Mouse (Mus musculus) stomach, embryonic 14.5 days (tissue): Measurements from ENCODE around the gene Fer. TPM values are rescaled to one million over a fixed set of nuclear protein-coding genes. Genes with fewer than 3 reads are reported as not detected.

Experiments
- ATAC-seq: fragments of 200-750 bp; cut with Nextera tagmentation; 2 replicates; pipeline ENCODE4 v1.8.0; 2017; ENCODE audit warnings: low read depth, moderate TSS enrichment; ENCODE audit not compliant: insufficient number of reproducible peaks, insufficient read depth, low FRiP score
- H3K27ac ChIP-seq: fragments of 300-500 bp; sonication (generic); 2 replicates; pipeline ENCODE4 v1.5.1; 2014; ENCODE audit warnings: mild to moderate bottlenecking, low read length, moderate library complexity, mixed read lengths
- H3K27me3 ChIP-seq: fragments of 300-500 bp; sonication (generic); 2 replicates; pipeline ENCODE4 v1.6.1; 2014; ENCODE audit warnings: low read length, control low read depth, mixed read lengths; ENCODE audit not compliant: control insufficient read depth, insufficient read depth
- H3K36me3 ChIP-seq: fragments of 300-500 bp; sonication (generic); 2 replicates; pipeline ENCODE4 v1.6.1; 2014; ENCODE audit warnings: mild to moderate bottlenecking, control low read depth, low read length, moderate library complexity, mixed read lengths; ENCODE audit not compliant: control insufficient read depth, insufficient read depth
- H3K4me1 ChIP-seq: fragments of 300-500 bp; sonication (generic); 2 replicates; pipeline ENCODE4 v1.6.1; 2014; ENCODE audit warnings: low read length, control low read depth, mixed read lengths; ENCODE audit not compliant: control insufficient read depth, insufficient read depth
- H3K4me2 ChIP-seq: fragments of 300-500 bp; sonication (generic); replicated peaks from 2 replicates; pipeline ENCODE4 v1.6.1; 2014; ENCODE audit warnings: low read depth, low read length, control low read depth
- H3K4me3 ChIP-seq: fragments of 300-500 bp; sonication (generic); 2 replicates; pipeline ENCODE4 v1.5.1; 2014; ENCODE audit warnings: low read depth, low read length, control low read depth
- H3K9ac ChIP-seq: fragments of 300-500 bp; sonication (generic); replicated peaks from 2 replicates; pipeline ENCODE4 v1.6.1; 2014; ENCODE audit warnings: low read depth, mild to moderate bottlenecking, control low read depth, low read length, moderate library complexity, mixed read lengths
- H3K9me3 ChIP-seq: fragments of 300-500 bp; sonication (generic); 2 replicates; pipeline ENCODE4 v1.6.1; 2016; ENCODE audit warnings: low read depth, low read length, control low read depth; ENCODE audit not compliant: control insufficient read depth
- WGBS: fragments of 180-500 bp; shearing (Covaris S2); extraction: QIAGEN DNeasy Blood & Tissue Kit; methylation state at CpG from one replicate; pipeline ENCODE4 v1.1.7; 2014; 5-methylcytosine and 5-hydroxymethylcytosine counted together
- polyA plus RNA-seq: library from polyadenylated mRNA; unstranded; fragments of >200 nt; fragmentation: Nextera tagmentation; extraction: Ambion mirVana; gene quantifications from 2 replicates; pipeline ENCODE4 v1.2.1, GENCODE M21; 2014

Gene Fer
- polyA plus RNA-seq, 1 experiment from 2014 or later, result 34.3 TPM

- Histone ChIP-seq H3K4me3 (no peak overlapping the region), H3K4me2 (peak overlapping the region; percentile 52; the same call in 1 of the 2 replicates)
Measured at GRCm38 (mm10) chr17:63850016-63850415, 12.8 kb upstream of the Fer start.

GRCm38 (mm10) chr17:63857023-63857544, 5.8 kb upstream of the Fer start:
- no peak for ATAC-seq
- H3K4me2 ChIP-seq, result no peak overlapping the region
- no peak overlapping the region for H3K4me3 ChIP-seq
- H3K27ac ChIP-seq, result no peak overlapping the region
- H3K9ac ChIP-seq, result no peak overlapping the region
- WGBS, result 91% methylated on average over 7 of the region's 7 CpGs
- no peaks in the 10 kb centered on the region for H3K9me3 ChIP-seq
- no peaks in the 10 kb centered on the region for H3K4me1 ChIP-seq
- no peaks in the 10 kb centered on the region for H3K27me3 ChIP-seq
- no peaks in the 10 kb centered on the region for H3K36me3 ChIP-seq

More at GRCm38 (mm10) chr17:63850016-63850415, 12.8 kb upstream of the Fer start:
- Histone ChIP-seq H3K9ac (no peak overlapping the region), H3K4me1 (no peaks in the 10 kb centered on the region), H3K36me3 (no peaks in the 10 kb centered on the region), H3K9me3 (no peaks in the 10 kb centered on the region), H3K27ac (no peak overlapping the region), H3K27me3 (no peaks in the 10 kb centered on the region)
- ATAC-seq, result no peak
- 86% methylated on average over 9 of the region's 9 CpGs for WGBS

GRCm38 (mm10) chr17:63860988-63861387, 1.9 kb upstream of the Fer start:
- H3K4me2 ChIP-seq, result no peak overlapping the region
- 38% methylated on average over 4 of the region's 4 CpGs for WGBS
- no peak overlapping the region for H3K27ac ChIP-seq

GRCm38 (mm10) chr17:63862399-63862798, 463 bp upstream of the Fer start:
- H3K4me1 ChIP-seq, result no peaks in the 10 kb centered on the region
- no peaks in the 10 kb centered on the region for H3K36me3 ChIP-seq
- 0 out of 2 replicates have a peak overlapping the region, but pooled peaks have one; percentile 80 for H3K4me2 ChIP-seq
- whole genome bisulfite sequencing, result 49% methylated on average over 3 of the region's 3 CpGs
- H3K27ac ChIP-seq, result no peak overlapping the region
- H3K27me3 ChIP-seq, result no peaks in the 10 kb centered on the region
- H3K9ac ChIP-seq, result no peak overlapping the region
- no peak for ATAC-seq
- H3K4me3 ChIP-seq, result no peak overlapping the region
- no peaks in the 10 kb centered on the region for H3K9me3 ChIP-seq

More at GRCm38 (mm10) chr17:63860988-63861387, 1.9 kb upstream of the Fer start:
- H3K4me1 ChIP-seq, result no peaks in the 10 kb centered on the region
- no peak overlapping the region for H3K9ac ChIP-seq
- H3K4me3 ChIP-seq, result no peak overlapping the region
- no peak for ATAC-seq
- no peaks in the 10 kb centered on the region for H3K36me3 ChIP-seq
- H3K9me3 ChIP-seq, result no peaks in the 10 kb centered on the region
- H3K27me3 ChIP-seq, result no peaks in the 10 kb centered on the region

GRCm38 (mm10) chr17:63863647-63864149, 836 bp downstream of the Fer start, which contains the start of gene A930002H24Rik:
Gene A930002H24Rik (minus strand): TSS chr17:63863791.
- peak within 1 kb of the TSS; percentile 62 for H3K9ac ChIP-seq
- H3K4me1 ChIP-seq, result no peaks in the 10 kb centered on the region
- peak within 1 kb of the TSS; percentile 61; the same call in 1 of the 2 replicates for H3K27ac ChIP-seq
- H3K36me3 ChIP-seq, result no peaks in the 10 kb centered on the region
- ATAC-seq, result peak; percentile 99
- H3K9me3 ChIP-seq, result no peaks in the 10 kb centered on the region
- no peaks in the 10 kb centered on the region for H3K27me3 ChIP-seq
- under 1% methylated on average over 54 of the region's 55 CpGs for WGBS
- peak within 1 kb of the TSS; percentile 89 for H3K4me3 ChIP-seq
- H3K4me2 ChIP-seq, result peak within 1 kb of the TSS; percentile 83

- H3K9ac ChIP-seq, result peak overlapping the region; percentile 62
- WGBS, result under 1% methylated on average over 44 of the region's 48 CpGs
- peak; percentile 62 for ATAC-seq
- no peaks in the 10 kb centered on the region for H3K36me3 ChIP-seq
- H3K9me3 ChIP-seq, result no peaks in the 10 kb centered on the region
- no peaks in the 10 kb centered on the region for H3K27me3 ChIP-seq
- H3K4me1 ChIP-seq, result no peaks in the 10 kb centered on the region
- peak overlapping the region; percentile 83 for H3K4me2 ChIP-seq
- H3K4me3 ChIP-seq, result peak overlapping the region; percentile 89
- peak overlapping the region; percentile 61; the same call in 1 of the 2 replicates for H3K27ac ChIP-seq
Measured at GRCm38 (mm10) chr17:63864171-63864571, 1.3 kb downstream of the Fer start.

- WGBS, result 91% methylated on average over 7 of the region's 7 CpGs
Measured at GRCm38 (mm10) chr17:63871773-63872172, 8.9 kb downstream of the Fer start.

GRCm38 (mm10) chr17:63878889-63879288, 16.0 kb downstream of the Fer start:
- Histone ChIP-seq H3K4me1 (no peaks in the 10 kb centered on the region), H3K4me3 (no peak overlapping the region), H3K36me3 (no peaks in the 10 kb centered on the region), H3K27me3 (no peaks in the 10 kb centered on the region), H3K9ac (no peak overlapping the region), H3K27ac (no peak overlapping the region), H3K4me2 (no peak overlapping the region), H3K9me3 (no peaks in the 10 kb centered on the region)
- ATAC-seq, result no peak
- 75% methylated on average over 4 of the region's 4 CpGs for WGBS

More at GRCm38 (mm10) chr17:63871773-63872172, 8.9 kb downstream of the Fer start:
- H3K27me3 ChIP-seq, result no peaks in the 10 kb centered on the region
- H3K9ac ChIP-seq, result no peak overlapping the region
- no peaks in the 10 kb centered on the region for H3K36me3 ChIP-seq
- no peak overlapping the region for H3K4me3 ChIP-seq
- no peaks in the 10 kb centered on the region for H3K4me1 ChIP-seq
- no peak overlapping the region for H3K27ac ChIP-seq
- ATAC-seq, result no peak
- no peak overlapping the region for H3K4me2 ChIP-seq
- H3K9me3 ChIP-seq, result no peaks in the 10 kb centered on the region
